Mouse (Mus musculus): ENCODE measurements at regions not wholly inside any gene's neighbourhood (a gene's known extent, or its start where the extent isn't known, plus 50 kb on each side); places are given as distances from the start of the nearest gene placed in this dataset.

DNA sequence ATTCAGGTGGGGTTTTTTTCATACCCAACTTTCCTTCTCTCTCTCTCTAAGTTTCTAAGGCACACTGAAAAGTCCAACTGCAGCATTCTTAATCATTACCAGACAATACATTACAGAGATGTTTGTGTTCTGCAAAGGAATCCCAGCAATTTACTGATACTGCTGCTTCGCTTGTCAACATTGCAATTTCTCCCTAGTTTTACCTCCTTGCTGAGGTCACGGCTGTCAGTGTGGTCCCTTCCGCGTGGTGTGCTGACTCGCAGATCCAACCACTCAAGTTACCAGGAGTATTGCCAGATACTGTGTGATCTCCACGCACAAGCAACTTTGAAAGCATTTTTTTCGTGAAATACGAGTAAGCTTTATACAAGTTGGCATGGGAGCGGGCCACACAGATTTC lies 144.9 kb upstream of the Dab2 start:
- in situ Hi-C loops (cut with MseI, MboI), result no loop called here

DNA sequence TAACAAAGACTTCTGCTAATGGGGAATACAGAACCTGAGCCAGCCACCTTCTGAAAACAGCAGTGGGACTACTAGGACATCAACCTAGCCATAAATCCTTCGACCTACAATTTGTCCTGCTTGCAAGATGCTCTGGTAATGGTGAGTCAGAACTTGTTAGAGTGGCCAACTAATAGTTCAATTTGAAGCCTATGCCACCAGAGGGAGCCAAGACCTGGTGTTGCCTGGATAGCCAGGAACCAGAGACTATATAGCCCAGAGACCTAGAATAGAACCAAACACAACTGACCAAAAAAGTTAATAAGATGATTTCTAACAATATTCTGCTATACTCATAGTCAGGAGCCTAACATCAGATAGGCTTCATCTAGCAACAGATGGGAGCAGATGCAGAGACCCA lies 119.3 kb upstream of the Dab2 start:
- in situ Hi-C loops (cut with MseI, MboI), result no loop called here

DNA sequence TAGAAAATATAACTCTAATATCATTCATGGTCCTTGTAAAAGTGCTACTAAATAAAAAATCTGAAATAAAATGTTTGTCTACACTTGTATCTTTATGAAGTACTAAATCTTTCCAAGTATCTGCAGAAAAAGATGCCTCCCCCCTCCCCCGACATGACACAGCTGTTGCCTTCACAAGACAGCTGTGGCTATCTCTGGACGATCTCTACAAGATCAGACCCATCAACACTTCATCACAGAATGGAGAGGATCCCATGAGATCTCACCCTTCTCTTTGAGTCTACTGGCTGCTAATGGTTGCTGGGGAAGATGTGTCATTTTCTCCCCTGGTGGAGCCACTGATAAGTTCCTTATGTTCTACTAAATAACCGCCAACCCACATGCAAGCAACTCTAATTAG lies 116.0 kb upstream of the Dab2 start:
- in situ Hi-C loops (cut with MseI, MboI), result no loop called here

DNA sequence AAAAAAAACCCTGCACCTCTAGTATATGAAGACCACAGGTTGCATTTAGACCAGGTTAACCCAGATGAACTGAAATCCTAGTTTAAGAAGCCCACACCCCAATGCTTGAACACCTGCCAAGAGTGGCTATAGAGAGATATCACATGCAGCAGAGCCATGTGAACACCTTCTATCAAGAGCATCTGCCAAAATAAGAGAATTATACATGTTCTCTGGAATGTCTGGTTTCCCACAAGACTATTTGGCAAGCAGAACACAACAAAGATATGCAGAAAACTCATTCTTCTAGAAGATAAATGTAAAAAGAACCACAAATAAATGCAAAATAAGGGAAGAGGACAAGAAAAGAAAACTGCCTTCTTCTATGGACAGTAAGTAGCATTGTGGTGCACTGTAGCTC lies 107.7 kb upstream of the Dab2 start:
- in situ Hi-C loops (cut with MseI, MboI), result no loop called here

DNA sequence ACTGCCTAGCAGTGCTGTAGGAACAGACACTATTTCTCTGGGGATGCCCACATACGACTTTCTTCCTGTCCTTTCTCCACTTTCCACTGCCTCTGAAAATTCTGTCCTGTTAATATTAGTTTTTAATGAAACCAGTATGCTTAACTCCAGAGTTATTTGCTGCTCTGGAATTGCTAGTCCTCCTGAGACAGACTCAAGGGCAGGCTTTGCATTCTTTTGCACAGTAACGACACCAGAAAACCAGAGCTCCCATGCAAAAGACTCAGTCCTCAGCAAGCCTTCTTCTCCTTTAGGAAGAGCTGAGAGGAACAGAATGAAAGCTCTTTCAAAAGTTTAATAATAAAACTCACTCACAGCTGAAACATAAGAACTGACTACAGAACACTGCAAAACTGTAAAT lies 92.3 kb upstream of the Dab2 start:
- in situ Hi-C loops (cut with MseI, MboI), result loop anchor here in 1 of 2 experiments (25.0 kb wide), 1 partner anchor 970 kb away; the partner anchor contains the start of gene Ptger4

GRCm38 (mm10) chr15:6209301-6209700 lies 90.3 kb upstream of the Dab2 start:
- in situ Hi-C loops (cut with MseI, MboI), result loop anchor here in 1 of 2 experiments (25.0 kb wide), 1 partner anchor 972 kb away; the partner anchor contains the start of gene Ptger4

DNA sequence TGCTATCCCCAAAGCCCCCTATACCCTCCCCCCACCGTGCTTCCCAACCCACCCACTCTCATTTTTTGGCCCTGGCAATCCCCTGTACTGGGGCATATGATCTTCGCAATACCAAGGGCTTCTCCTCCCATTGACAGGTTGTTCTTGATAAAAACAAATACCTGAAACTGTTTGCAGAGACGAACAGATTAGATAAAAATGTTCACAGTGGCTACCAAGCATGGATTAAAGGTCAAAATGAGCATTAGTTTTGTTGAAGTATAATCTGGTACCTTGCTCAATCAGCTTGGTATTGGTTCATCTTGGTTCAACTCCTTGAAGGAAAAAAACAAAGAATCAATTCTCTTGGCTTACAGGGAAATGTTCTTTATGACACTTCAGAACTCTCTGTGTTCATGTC lies 81.5 kb upstream of the Dab2 start:
- in situ Hi-C loops (cut with MseI, MboI), result loop anchor here in 1 of 2 experiments (25.0 kb wide), 1 partner anchor 981 kb away; the partner anchor contains the start of gene Ptger4

DNA sequence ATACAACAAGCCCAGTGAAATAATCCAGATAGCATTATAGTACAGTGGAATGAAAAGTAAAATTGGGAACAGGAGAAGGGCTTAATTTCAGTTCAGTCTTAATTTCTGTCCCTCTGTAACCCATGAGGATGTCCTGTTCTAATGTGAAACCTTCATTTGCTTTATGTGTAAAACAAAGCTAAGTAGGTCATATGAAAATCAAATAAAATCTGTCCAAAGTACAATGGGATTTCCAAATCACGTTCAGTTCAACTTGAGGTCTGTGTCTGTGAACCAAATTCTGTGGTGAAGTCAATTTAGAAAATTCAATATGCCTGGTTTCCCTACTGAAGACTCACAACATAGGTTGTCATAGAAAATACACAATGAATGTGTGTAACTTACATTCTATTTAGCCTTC lies 74.4 kb upstream of the Dab2 start:
- in situ Hi-C loops (cut with MseI, MboI), result no loop called here

GRCm38 (mm10) chr15:6230618-6231017 lies 69.0 kb upstream of the Dab2 start:
- in situ Hi-C loops (cut with MseI, MboI), result loop anchor here in 1 of 2 experiments (10.0 kb wide), 1 partner anchor 204 kb away; no protein-coding TSS in a partner anchor

DNA sequence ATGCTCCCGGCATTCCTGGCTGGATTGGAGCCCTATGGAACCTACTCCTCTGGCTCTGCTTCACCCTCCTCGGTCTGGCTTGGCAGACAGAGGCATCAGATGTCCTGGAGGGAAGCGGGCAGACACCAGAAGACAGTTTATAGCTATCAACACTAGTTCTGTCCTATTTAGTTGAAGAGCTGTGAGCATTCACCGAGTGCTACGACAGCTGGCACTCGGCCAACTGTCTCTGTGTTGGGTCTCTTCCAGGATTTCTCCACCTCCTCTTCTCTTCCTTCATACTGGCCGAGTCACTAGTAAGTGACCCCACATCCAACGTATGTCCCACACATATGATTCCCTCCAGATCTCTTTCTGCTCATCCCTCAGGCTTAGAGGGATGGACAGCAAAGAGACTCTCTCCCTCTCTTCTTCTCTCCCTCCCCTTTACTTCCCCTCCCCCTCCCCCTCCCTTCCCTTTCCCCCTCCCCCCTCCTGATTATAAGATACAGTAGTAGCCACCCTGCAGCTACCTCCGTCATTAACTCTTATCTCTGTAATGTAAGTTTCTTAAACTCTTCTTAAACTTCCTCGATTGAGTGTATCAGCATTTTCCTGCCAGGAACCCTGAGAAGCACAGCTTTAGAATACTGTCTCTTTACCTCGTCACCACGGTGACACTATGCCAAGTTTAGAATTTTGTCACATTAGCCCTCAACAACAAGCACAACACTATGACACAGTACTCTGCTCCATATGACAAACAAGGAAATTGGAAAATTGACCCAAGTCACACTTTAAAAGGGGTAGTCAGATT lies 68.1 kb upstream of the Dab2 start:
- in situ Hi-C loops (cut with MseI, MboI), result loop anchor here in 1 of 2 experiments (10.0 kb wide), 1 partner anchor 203 kb away; no protein-coding TSS in a partner anchor

DNA sequence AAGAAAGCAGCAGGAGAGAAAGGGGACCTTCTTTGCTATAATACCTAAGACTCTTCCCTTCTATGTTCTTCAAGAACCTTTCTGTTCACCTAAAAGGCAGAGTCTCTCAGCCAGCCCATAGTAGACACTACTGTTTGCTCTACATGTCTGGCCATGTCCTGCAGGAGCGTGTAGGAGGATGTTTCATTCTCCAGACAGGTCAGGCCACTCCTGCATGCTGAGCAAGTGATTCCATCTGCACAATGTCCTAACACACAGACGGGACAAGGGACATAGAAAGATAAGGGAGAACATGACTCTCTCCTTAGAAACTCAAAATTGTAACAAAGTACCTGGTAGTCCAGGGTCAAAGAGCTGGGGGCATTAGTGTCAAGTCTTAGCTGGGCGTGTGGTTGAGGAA lies 66.0 kb upstream of the Dab2 start:
- in situ Hi-C loops (cut with MseI, MboI), result loop anchor here in 1 of 2 experiments (10.0 kb wide), 1 partner anchor 201 kb away; no protein-coding TSS in a partner anchor

DNA sequence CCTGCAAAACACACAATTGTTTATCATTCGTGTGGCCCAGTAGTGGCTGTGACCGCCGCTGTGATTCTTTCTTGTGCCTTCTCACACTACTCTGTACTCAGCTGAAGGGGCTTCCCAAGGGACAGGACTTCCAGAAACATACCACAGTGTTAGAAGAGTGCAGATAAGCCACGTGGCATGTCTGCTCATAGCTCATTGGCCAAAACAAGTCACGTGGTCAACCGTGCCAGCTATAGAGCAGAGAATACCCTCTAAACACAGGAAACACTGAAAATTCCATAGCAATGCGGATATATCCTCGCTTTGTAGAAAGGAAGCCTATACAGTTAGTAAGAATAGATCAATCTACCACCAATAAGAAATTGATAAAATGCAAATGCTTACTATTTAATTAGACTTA lies 63.0 kb upstream of the Dab2 start:
- in situ Hi-C loops (cut with MseI, MboI), result loop anchor here in 1 of 2 experiments (10.0 kb wide), 1 partner anchor 198 kb away; no protein-coding TSS in a partner anchor

DNA sequence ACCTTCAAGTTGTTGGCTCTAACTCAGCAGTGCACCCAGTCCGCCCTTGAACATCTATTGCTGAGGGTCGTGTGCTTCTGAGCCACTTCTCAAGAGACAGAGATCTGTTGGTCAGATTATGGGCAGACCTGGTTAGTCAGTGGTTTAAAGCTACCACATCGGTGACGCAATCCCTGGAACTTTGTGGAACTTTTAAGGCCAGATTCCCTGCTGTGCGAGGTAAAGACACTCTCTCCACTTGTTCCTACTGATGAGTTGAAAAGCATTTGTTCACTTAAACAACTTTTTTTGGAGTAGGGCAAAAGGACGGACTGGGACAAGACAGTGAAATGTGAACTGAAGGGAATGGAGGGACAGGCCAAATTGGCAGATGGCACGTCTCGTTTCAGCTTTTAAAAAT lies 61.9 kb upstream of the Dab2 start:
- in situ Hi-C loops (cut with MseI, MboI), result loop anchor here in 1 of 2 experiments (10.0 kb wide), 1 partner anchor 197 kb away; no protein-coding TSS in a partner anchor

GRCm38 (mm10) chr15:6238133-6238532 lies 61.5 kb upstream of the Dab2 start:
- in situ Hi-C loops (cut with MseI, MboI), result loop anchor here in 1 of 2 experiments (10.0 kb wide), 1 partner anchor 197 kb away; no protein-coding TSS in a partner anchor

DNA sequence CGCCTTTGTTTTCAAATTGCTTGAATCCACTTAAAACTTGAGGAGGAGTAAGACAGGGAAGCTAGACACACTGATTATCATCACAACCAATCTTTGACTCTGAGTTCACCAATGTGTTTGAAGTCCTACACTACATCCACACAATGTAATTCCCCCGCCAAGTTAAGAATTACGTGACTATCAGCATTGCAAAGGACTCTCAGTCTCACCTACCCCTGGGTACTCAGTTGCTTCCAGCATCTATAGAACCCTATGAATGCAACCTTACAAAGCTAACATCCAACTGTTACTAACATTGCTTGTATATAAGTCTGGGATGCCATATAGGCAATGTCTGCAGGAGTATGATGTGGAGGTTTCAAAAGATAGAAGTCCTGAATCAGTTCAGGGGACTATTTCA lies 60.8 kb upstream of the Dab2 start:
- in situ Hi-C loops (cut with MseI, MboI), result loop anchor here in 1 of 2 experiments (10.0 kb wide), 1 partner anchor 196 kb away; no protein-coding TSS in a partner anchor

DNA sequence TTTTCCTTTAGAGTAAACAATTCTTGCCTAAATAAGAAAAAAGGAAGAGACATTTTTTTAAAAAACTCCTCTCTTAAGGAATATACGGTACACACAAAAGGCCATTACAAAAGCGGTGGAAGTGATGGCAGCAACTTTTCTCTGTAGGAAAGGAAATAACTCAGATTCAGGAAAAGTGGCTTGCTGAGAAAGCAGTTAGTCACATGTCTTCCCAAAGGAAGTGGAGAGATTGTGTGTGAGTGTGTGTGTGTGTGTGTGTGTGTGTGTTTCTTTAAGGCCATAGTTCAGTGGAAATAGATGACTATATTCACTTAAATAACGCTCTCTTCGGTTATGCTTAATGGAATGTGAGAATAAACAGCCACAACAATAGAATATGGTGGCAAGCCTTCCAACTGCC lies 57.5 kb upstream of the Dab2 start:
- in situ Hi-C loops (cut with MseI, MboI), result no loop called here

- in situ Hi-C loops (cut with MseI, MboI), result no loop called here
Observed at GRCm38 (mm10) chr15:6244401-6244800, 55.2 kb upstream of the Dab2 start.

- in situ Hi-C loops (cut with MseI, MboI), result no loop called here
Observed at GRCm38 (mm10) chr15:6245950-6246894, 53.4 kb upstream of the Dab2 start.

GRCm38 (mm10) chr15:6248470-6248869 lies 51.1 kb upstream of the Dab2 start:
- in situ Hi-C loops (cut with MseI, MboI), result no loop called here
